Mouse (Mus musculus) stomach, postnatal 0 days (tissue): ENCODE results near the gene Rasgef1c. TPM values are rescaled to one million over a fixed set of nuclear protein-coding genes. Genes with fewer than 3 reads are reported as not detected.

Experiments
- ATAC-seq: fragments of 200-750 bp; cut with Nextera tagmentation; 2 replicates; pipeline ENCODE4 v1.8.0; 2017; ENCODE audit not compliant: low FRiP score, low TSS enrichment
- DNase-seq: peaks from one replicate; pipeline ENCODE4 v3.0.0-alpha.2; 2016; ENCODE audit warnings: low spot score
- H3K27ac ChIP-seq: fragments of 300-500 bp; sonication (generic); replicated peaks from 2 replicates; pipeline ENCODE4 v1.5.1; 2014; ENCODE audit warnings: mild to moderate bottlenecking, control low read depth
- H3K27me3 ChIP-seq: fragments of 300-500 bp; sonication (generic); 2 replicates; pipeline ENCODE4 v1.6.1; 2014; ENCODE audit warnings: low read length; ENCODE audit not compliant: control insufficient read depth, insufficient read depth
- H3K36me3 ChIP-seq: fragments of 300-500 bp; sonication (generic); 2 replicates; pipeline ENCODE4 v1.6.1; 2014; ENCODE audit warnings: low read length, mixed read lengths; ENCODE audit not compliant: control insufficient read depth, insufficient read depth
- H3K4me1 ChIP-seq: fragments of 300-500 bp; sonication (generic); replicated peaks from 2 replicates; pipeline ENCODE4 v1.6.1; 2014; ENCODE audit warnings: antibody characterized with exemption; ENCODE audit not compliant: control insufficient read depth, insufficient read depth
- H3K4me2 ChIP-seq: fragments of 300-500 bp; sonication (generic); replicated peaks from 2 replicates; pipeline ENCODE4 v1.6.1; 2014; ENCODE audit warnings: low read depth, mild to moderate bottlenecking, control low read depth, moderate library complexity
- H3K4me3 ChIP-seq: fragments of 300-500 bp; sonication (generic); 2 replicates; pipeline ENCODE4 v1.5.1; 2014; ENCODE audit warnings: low read depth, low read length, control low read depth
- H3K9ac ChIP-seq: fragments of 300-500 bp; sonication (generic); 2 replicates; pipeline ENCODE4 v1.6.1; 2014; ENCODE audit warnings: mild to moderate bottlenecking, low read length, control low read depth, mixed read lengths
- H3K9me3 ChIP-seq: fragments of 300-500 bp; sonication (generic); 2 replicates; pipeline ENCODE4 v1.6.1; 2016; ENCODE audit warnings: low read length; ENCODE audit not compliant: control insufficient read depth
- CTCF ChIP-seq: IDR thresholded peaks from 2 replicates; pipeline ENCODE4 v1.5.1; 2016; ENCODE audit warnings: antibody characterized with exemption, low read depth, mild to moderate bottlenecking, moderate library complexity
- EP300 ChIP-seq: optimal IDR thresholded peaks from 2 replicates; pipeline ENCODE3; 2016; ENCODE audit warnings: antibody characterized with exemption
- WGBS: fragments of 180-500 bp; shearing (Covaris S2); extraction: QIAGEN DNeasy Blood & Tissue Kit; methylation state at CpG from one replicate; pipeline ENCODE4 v1.1.7; 2014; 5-methylcytosine and 5-hydroxymethylcytosine counted together
- polyA plus RNA-seq: library from polyadenylated mRNA; unstranded; fragments of >200 nt; fragmentation: Nextera tagmentation; extraction: Ambion mirVana; gene quantifications from 2 replicates; pipeline ENCODE4 v1.2.1, GENCODE M21; 2015

Gene Rasgef1c
- polyA plus RNA-seq, 1 experiment from 2014 or later, result 0.74 TPM

GRCm38 (mm10) chr11:49927670-49928069, 26.0 kb downstream of the Rasgef1c start:
- DNase-seq (no peak), ATAC-seq (no peak)
- H3K9me3 ChIP-seq, result no peaks in the 10 kb centered on the region
- H3K4me3 ChIP-seq, result no peak overlapping the region
- no peak overlapping the region for H3K27ac ChIP-seq
- no peaks in the 10 kb centered on the region for H3K27me3 ChIP-seq
- H3K4me2 ChIP-seq, result no peak overlapping the region
- H3K9ac ChIP-seq, result no peak overlapping the region
- H3K4me1 ChIP-seq, result no peaks in the 10 kb centered on the region
- no peaks in the 10 kb centered on the region for H3K36me3 ChIP-seq
- no peak for TF ChIP-seq EP300
- no peak for TF ChIP-seq CTCF
- WGBS, result 44% methylated on average over 6 of the region's 6 CpGs

GRCm38 (mm10) chr11:49931037-49931625, 29.5 kb downstream of the Rasgef1c start:
- H3K4me1 ChIP-seq, result no peaks in the 10 kb centered on the region
- no peak overlapping the region for H3K4me2 ChIP-seq
- no peaks in the 10 kb centered on the region for H3K9me3 ChIP-seq
- DNase-seq (no peak), ATAC-seq (no peak)
- H3K27ac ChIP-seq, result no peak overlapping the region
- H3K9ac ChIP-seq, result no peak overlapping the region
- WGBS, result 59% methylated on average over 5 of the region's 5 CpGs
- H3K36me3 ChIP-seq, result no peaks in the 10 kb centered on the region
- H3K27me3 ChIP-seq, result no peaks in the 10 kb centered on the region
- TF ChIP-seq EP300 (no peak), CTCF (no peak)
- H3K4me3 ChIP-seq, result no peak overlapping the region

- TF ChIP-seq CTCF, result no peak
- Histone ChIP-seq H3K9ac (no peak overlapping the region), H3K4me3 (no peak overlapping the region), H3K9me3 (no peaks in the 10 kb centered on the region), H3K36me3 (no peaks in the 10 kb centered on the region), H3K4me1 (no peaks in the 10 kb centered on the region), H3K4me2 (no peak overlapping the region), H3K27me3 (no peaks in the 10 kb centered on the region), H3K27ac (no peak overlapping the region)
- 12% methylated on average over 7 of the region's 7 CpGs for WGBS
- ATAC-seq (no peak), DNase-seq (no peak)
Measured at GRCm38 (mm10) chr11:49931853-49932252, 30.2 kb downstream of the Rasgef1c start.

- DNase-seq, result no peak
- Histone ChIP-seq H3K27ac (no peak overlapping the region), H3K4me3 (no peak overlapping the region), H3K27me3 (no peaks in the 10 kb centered on the region), H3K9ac (no peak overlapping the region), H3K9me3 (no peaks in the 10 kb centered on the region), H3K36me3 (no peaks in the 10 kb centered on the region), H3K4me1 (no peaks in the 10 kb centered on the region), H3K4me2 (no peak overlapping the region)
- 88% methylated on average over 1 of the region's 1 CpGs for WGBS
- TF ChIP-seq CTCF (no peak), EP300 (no peak)
- ATAC-seq, result no peak
Measured at GRCm38 (mm10) chr11:49933811-49934210, 32.2 kb downstream of the Rasgef1c start.

- Histone ChIP-seq H3K4me2 (no peak overlapping the region), H3K9ac (no peak overlapping the region), H3K9me3 (no peaks in the 10 kb centered on the region), H3K4me1 (no peaks in the 10 kb centered on the region), H3K36me3 (no peaks in the 10 kb centered on the region), H3K27ac (no peak overlapping the region), H3K4me3 (no peak overlapping the region), H3K27me3 (no peaks in the 10 kb centered on the region)
- ATAC-seq (no peak; the same call in 1 of the 2 replicates), DNase-seq (no peak)
- 57% methylated on average over 10 of the region's 10 CpGs for WGBS
- TF ChIP-seq CTCF, result no peak
- TF ChIP-seq EP300, result no peak
Measured at GRCm38 (mm10) chr11:49934322-49934721, 32.7 kb downstream of the Rasgef1c start.

- Histone ChIP-seq H3K9ac (no peak overlapping the region), H3K9me3 (no peaks in the 10 kb centered on the region), H3K4me3 (no peak overlapping the region), H3K27me3 (no peaks in the 10 kb centered on the region), H3K4me1 (no peaks in the 10 kb centered on the region), H3K27ac (no peak overlapping the region), H3K4me2 (no peak overlapping the region), H3K36me3 (no peaks in the 10 kb centered on the region)
- ATAC-seq (no peak), DNase-seq (no peak)
- WGBS, result 57% methylated on average over 9 of the region's 9 CpGs
- no peak for TF ChIP-seq CTCF
- no peak for TF ChIP-seq EP300
Measured at GRCm38 (mm10) chr11:49936458-49936857, 34.8 kb downstream of the Rasgef1c start.
